Mouse (Mus musculus) bone marrow, adult 2 months (tissue): ENCODE data around the gene Fam76b. TPM values are rescaled to one million over a fixed set of nuclear protein-coding genes. Genes with fewer than 3 reads are reported as not detected.

Experiments used
- H3K27ac ChIP-seq: fragments of 200-500 bp; 2 replicates; pipeline ENCODE4 v1.5.1; 2012; ENCODE audit warnings: low read depth, mild to moderate bottlenecking, control low read depth, inconsistent platforms, low read length; ENCODE audit not compliant: control insufficient read depth, poor library complexity, insufficient read depth
- H3K4me1 ChIP-seq: fragments of 200-500 bp; 2 replicates; pipeline ENCODE4 v1.6.1; 2011; ENCODE audit warnings: low read length; ENCODE audit not compliant: control insufficient read depth, insufficient read depth
- H3K4me3 ChIP-seq: fragments of 200-500 bp; replicated peaks from 2 replicates; pipeline ENCODE3; 2011; ENCODE audit warnings: mild to moderate bottlenecking, low read depth, low read length, control low read depth; ENCODE audit not compliant: control insufficient read depth
- CTCF ChIP-seq: fragments of 200-500 bp; IDR thresholded peaks from 2 replicates; pipeline ENCODE4 v1.5.1; 2011; ENCODE audit warnings: low read length, control low read depth; ENCODE audit not compliant: control insufficient read depth, insufficient read depth
- POLR2A ChIP-seq: fragments of 200-500 bp; IDR thresholded peaks from 2 replicates; pipeline ENCODE4 v1.6.1; 2011; ENCODE audit warnings: low read depth, mild to moderate bottlenecking, control low read depth, low read length, borderline replicate concordance; ENCODE audit not compliant: control insufficient read depth
- WGBS: fragments of 180-500 bp; shearing (Covaris S2); methylation state at CpG from one replicate; pipeline ENCODE4 v1.1.7; 2018; 5-methylcytosine and 5-hydroxymethylcytosine counted together
- polyA plus RNA-seq: library from polyadenylated mRNA; stranded (reverse); fragments of >200 nt; gene quantifications from 2 replicates; pipeline ENCODE4 v1.2.4, GENCODE M21; 2011; ENCODE audit warnings: low replicate concordance; ENCODE audit not compliant: missing spikeins, insufficient read depth, insufficient read length

Fam76b gene
- polyA plus RNA-seq, 1 experiment, result 26.3 TPM

- TF ChIP-seq POLR2A (no peak), CTCF (no peak)
- 85% methylated on average over 19 of the region's 19 CpGs for WGBS
- no peaks in the 10 kb centered on the region; the same call in 1 of the 2 replicates for H3K4me1 ChIP-seq
- no peak overlapping the region for H3K27ac ChIP-seq
- no peak overlapping the region for H3K4me3 ChIP-seq
Observed at GRCm38 (mm10) chr9:13898510-13899305, 71.2 kb downstream of the Fam76b start.

- H3K4me3 ChIP-seq, result no peak overlapping the region
- H3K27ac ChIP-seq, result no peak overlapping the region
- 84% methylated on average over 3 of the region's 3 CpGs for WGBS
- TF ChIP-seq CTCF (no peak), POLR2A (no peak)
- no peaks in the 10 kb centered on the region for H3K4me1 ChIP-seq
Observed at GRCm38 (mm10) chr9:13902030-13902429, 74.5 kb downstream of the Fam76b start.

GRCm38 (mm10) chr9:13904091-13904779 lies 76.7 kb downstream of the Fam76b start:
- TF ChIP-seq POLR2A (no peak), CTCF (no peak)
- H3K27ac ChIP-seq, result no peak overlapping the region
- no peaks in the 10 kb centered on the region for H3K4me1 ChIP-seq
- 35% methylated on average over 5 of the region's 5 CpGs for WGBS
- no peak overlapping the region for H3K4me3 ChIP-seq

Other genes starting within 250 kb of the Fam76b start
- gene Mtmr2, start 79.3 kb upstream of the Fam76b start, polyA plus RNA-seq, result 9.5 and 12.9 TPM in 2 replicates
- 32.9 and 37.9 TPM in 2 replicates for gene Cep57, start 609 bp upstream of the Fam76b start, polyA plus RNA-seq